Mouse (Mus musculus) E14TG2a.4 (cell line): ENCODE data around the gene Fes.

Experiments used
- CTCF ChIP-seq: conservative IDR thresholded peaks from 2 replicates; pipeline ENCODE4 v1.5.1; 2014; ENCODE audit warnings: low read length
- POU5F1 ChIP-seq: IDR thresholded peaks from 2 replicates; pipeline ENCODE4 v1.6.1; 2014; ENCODE audit warnings: low read length, borderline replicate concordance

DNA sequence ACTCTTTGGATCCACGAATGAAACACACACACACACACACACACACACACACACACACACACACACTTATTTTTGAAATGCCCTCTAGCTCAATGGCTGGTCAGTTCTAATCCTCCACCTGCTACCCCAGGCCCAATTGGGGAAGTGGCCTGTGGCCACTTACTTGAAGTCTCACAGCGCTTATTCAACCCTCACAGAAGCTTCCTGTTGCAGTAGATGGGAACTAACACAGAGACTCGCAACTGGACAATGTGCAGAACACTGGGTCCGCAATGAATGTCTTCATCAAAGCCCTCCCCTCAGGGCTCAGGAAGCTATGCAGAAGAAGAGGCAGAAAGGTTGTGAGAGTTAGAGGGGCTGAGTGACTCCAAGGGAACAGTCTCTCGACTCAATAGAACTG lies 40.0 kb upstream of the Fes start:
- no peak for TF ChIP-seq CTCF
- no peak for TF ChIP-seq POU5F1
